Mouse (Mus musculus) cerebellum, adult 9-10 months (tissue): ENCODE results near the gene Nrp1.
A peak's percentile ranks its signal among the peaks of the same experiment; 100 is the strongest.

Experiments used
- DNase-seq: peaks from one replicate; pipeline ENCODE4 v3.0.0; 2022

Nrp1 gene

DNA sequence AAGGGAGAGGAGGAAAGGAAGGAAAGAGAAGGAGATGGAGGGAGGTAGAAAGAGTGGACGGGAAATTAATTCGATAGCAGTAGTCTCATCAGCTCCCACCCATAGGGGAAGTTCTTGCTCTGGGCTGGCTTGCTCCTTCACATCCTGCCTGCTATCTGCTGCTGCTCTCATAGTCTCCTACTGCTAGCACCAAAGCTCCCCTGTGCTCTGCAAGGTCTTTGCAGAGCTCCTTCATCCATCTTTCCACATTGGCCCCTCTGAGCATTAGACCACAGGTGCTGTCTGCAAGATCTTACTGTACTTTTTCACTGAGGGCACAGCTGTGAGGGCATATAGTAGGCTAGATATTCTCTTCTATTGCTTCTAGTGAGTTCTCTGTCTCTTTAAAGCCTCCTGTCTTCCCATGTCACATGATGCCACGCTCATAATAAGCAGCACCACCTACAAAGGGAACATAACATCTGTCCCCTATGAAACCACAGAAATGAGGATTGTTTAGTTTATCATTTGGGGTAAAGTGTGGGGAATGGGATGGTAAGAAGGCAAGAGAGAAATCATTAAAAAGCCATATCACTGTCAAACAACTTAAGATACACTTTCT lies 158.5 kb downstream of the Nrp1 start:
- no peak for DNase-seq

DNA sequence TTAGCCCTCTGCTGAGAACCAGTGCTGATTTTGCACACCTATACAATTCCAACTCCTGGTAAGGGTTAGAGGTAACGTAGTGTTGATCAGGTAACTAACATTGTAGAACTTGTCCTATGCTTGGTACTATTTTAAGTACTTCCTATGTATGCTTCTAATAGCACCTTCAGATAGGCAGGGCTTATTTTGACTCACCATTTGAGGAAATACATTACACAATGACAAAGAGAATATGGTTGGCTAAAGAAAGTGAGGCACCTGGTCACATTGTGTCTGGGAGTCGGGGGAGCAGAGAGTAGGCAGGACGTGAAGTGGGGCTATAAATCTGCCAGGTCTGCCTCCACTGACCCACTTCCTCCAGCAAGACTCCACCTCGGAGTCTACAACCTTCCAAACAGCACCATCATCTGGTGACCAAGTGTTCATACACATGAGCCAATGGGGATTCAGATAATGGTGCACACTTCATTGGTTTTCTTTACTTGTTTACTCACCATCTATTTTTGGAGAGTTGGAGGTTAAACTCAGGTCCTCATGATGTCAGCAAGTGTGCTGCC lies 159.2 kb downstream of the Nrp1 start:
- DNase-seq = no peak

GRCm38 (mm10) chr8:128519366-128519765 lies 161.0 kb downstream of the Nrp1 start:
- no peak for DNase-seq

- no peak for DNase-seq
These were observed 165.4 kb downstream of the Nrp1 start for GRCm38 (mm10) chr8:128523825-128524224.

DNA sequence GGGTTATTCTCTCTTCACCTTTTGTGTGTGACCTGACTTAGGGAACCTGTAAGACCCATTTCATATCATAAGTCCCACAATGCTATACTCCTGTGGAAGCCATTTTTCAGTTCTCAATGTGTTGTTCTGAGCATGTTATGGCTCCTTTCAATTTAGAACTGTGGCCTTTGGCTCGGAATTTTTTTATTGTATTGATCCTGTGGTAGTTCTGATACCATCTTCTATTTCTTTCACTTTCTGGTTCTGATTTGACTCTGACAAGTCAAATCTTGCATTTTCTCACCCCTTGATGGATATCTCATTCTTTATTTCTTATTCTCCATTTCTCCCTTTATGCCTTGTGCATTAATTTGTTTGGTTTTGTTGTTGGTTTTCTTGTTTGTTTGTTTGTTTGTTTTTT lies 167.5 kb downstream of the Nrp1 start:
- DNase-seq = no peak

- DNase-seq = no peak
These were observed 170.4 kb downstream of the Nrp1 start for GRCm38 (mm10) chr8:128528591-128529383.

DNA sequence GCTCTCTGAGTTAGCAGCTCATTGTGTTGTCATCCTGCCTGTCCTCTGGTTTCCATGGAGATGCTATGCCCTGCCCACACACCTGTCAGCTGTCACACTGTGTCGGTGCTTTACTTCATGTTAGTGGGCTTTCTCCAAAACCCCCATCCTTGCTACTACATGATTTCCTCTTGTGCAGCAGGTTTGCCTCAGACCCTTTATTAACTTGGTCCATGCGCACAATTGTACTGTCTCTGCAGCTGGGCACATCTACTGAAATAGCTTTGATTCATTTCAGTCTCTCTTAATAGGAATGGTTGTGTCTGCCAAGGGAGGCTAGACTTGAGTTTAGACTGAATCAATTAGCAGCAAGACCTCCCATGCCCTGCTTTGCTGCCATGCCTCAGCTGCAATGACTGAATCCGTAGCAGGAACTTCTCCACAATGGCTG lies 176.1 kb downstream of the Nrp1 start:
- DNase-seq = no peak

DNA sequence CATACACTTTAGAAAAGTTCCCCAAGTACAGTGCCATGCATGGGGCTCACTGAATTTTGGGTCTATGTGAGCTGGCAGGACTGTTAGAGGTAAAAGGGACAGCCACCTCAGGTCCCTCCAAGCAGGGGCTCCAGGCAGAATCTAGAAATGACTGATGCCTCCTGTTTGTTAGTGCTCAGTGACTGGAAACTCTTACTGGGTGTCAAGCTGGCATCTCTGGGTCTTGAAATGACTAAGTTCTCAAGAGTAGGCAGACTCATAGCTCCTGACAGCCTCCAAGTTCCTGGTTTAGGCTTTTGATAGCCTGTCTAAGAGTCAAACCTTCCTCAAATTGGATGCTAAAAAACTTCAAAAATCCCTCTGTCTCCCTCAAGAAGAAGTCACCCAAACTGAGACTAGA lies 177.3 kb downstream of the Nrp1 start:
- no peak for DNase-seq

- DNase-seq = no peak
These were observed 180.0 kb downstream of the Nrp1 start for GRCm38 (mm10) chr8:128538378-128538777.

GRCm38 (mm10) chr8:128541355-128542090 lies 183.1 kb downstream of the Nrp1 start:
- no peak for DNase-seq

- DNase-seq = no peak
These were observed 185.9 kb downstream of the Nrp1 start for GRCm38 (mm10) chr8:128544128-128544846.

DNA sequence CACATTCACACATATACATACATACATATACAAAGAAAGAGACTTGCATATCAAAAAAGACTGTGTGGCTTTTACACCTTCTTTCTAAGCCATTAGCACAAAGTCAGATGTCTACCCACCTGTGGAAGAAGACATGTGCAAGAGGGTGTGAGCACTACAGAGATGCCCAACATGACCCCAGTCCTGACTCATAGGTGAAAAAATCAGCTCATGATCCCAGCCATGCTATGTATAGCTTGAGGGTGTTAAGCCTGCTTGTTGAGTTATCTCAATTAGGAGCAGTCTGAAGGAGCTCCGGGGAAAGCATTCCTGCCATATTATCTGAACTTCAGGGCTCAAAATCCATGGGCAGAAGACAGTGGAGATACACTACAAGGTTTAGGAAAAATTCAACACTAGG lies 187.9 kb downstream of the Nrp1 start:
- DNase-seq = no peak

GRCm38 (mm10) chr8:128547361-128547760 lies 189.0 kb downstream of the Nrp1 start:
- no peak for DNase-seq

- DNase-seq = no peak
These were observed 191.3 kb downstream of the Nrp1 start for GRCm38 (mm10) chr8:128549738-128550137.

GRCm38 (mm10) chr8:128551421-128552139 lies 193.2 kb downstream of the Nrp1 start:
- DNase-seq = peak; percentile 39
